Mouse (Mus musculus) hindbrain, embryonic 15.5 days (tissue): ENCODE data around the gene Traf6. TPM values are rescaled to one million over a fixed set of nuclear protein-coding genes. Genes with fewer than 3 reads are reported as not detected.
A peak's percentile ranks its signal among the peaks of the same experiment; 100 is the strongest.

ENCODE experiments used
- ATAC-seq: fragments of 200-750 bp; cut with Nextera tagmentation; 2 replicates; pipeline ENCODE4 v1.8.0; 2017; ENCODE audit warnings: low read depth, moderate number of reproducible peaks, moderate TSS enrichment; ENCODE audit not compliant: low FRiP score
- H3K27ac ChIP-seq: fragments of 300-500 bp; sonication (generic); replicated peaks from 2 replicates; pipeline ENCODE4 v1.5.1; 2015; ENCODE audit warnings: mild to moderate bottlenecking, inconsistent platforms
- H3K27me3 ChIP-seq: fragments of 300-500 bp; sonication (generic); 2 replicates; pipeline ENCODE4 v1.6.1; 2015; ENCODE audit warnings: control low read depth, inconsistent platforms
- H3K36me3 ChIP-seq: fragments of 300-500 bp; sonication (generic); 2 replicates; pipeline ENCODE4 v1.6.1; 2015; ENCODE audit warnings: control low read depth, inconsistent platforms
- H3K4me1 ChIP-seq: fragments of 300-500 bp; sonication (generic); replicated peaks from 2 replicates; pipeline ENCODE4 v1.6.1; 2015; ENCODE audit warnings: control low read depth, inconsistent platforms
- H3K4me2 ChIP-seq: fragments of 300-500 bp; sonication (generic); 2 replicates; pipeline ENCODE4 v1.6.1; 2015; ENCODE audit warnings: moderate library complexity, mild to moderate bottlenecking, inconsistent platforms
- H3K4me3 ChIP-seq: fragments of 300-500 bp; sonication (generic); 2 replicates; pipeline ENCODE4 v1.5.1; 2015; ENCODE audit warnings: mild to moderate bottlenecking, inconsistent platforms
- H3K9ac ChIP-seq: fragments of 300-500 bp; sonication (generic); 2 replicates; pipeline ENCODE4 v1.6.1; 2015; ENCODE audit warnings: inconsistent platforms
- H3K9me3 ChIP-seq: fragments of 300-500 bp; sonication (generic); 2 replicates; pipeline ENCODE4 v1.6.1; 2016; ENCODE audit warnings: control low read depth, inconsistent platforms
- WGBS: fragments of 180-500 bp; shearing (Covaris S2); methylation state at CpG from one replicate; pipeline ENCODE4 v1.1.7; 2015; 5-methylcytosine and 5-hydroxymethylcytosine counted together
- polyA plus RNA-seq: library from polyadenylated mRNA; unstranded; fragments of >200 nt; fragmentation: Nextera tagmentation; extraction: Ambion mirVana; gene quantifications from 2 replicates; pipeline ENCODE4 v1.2.1, GENCODE M21; 2015

The Traf6 gene
- polyA plus RNA-seq, 1 experiment from 2014 or later = 5.6 TPM

GRCm38 (mm10) chr2:101705941-101706485 lies 27.8 kb downstream of the Traf6 start:
- H3K9me3 ChIP-seq = no peaks in the 10 kb centered on the region

GRCm38 (mm10) chr2:101711608-101712007 lies 33.4 kb downstream of the Traf6 start:
- WGBS = 86% methylated on average over 3 of the region's 3 CpGs
- Histone ChIP-seq H3K4me2 (no peak overlapping the region), H3K9ac (no peak overlapping the region), H3K36me3 (no peaks in the 10 kb centered on the region), H3K27ac (no peak overlapping the region), H3K27me3 (no peaks in the 10 kb centered on the region), H3K4me3 (no peak overlapping the region), H3K4me1 (no peaks in the 10 kb centered on the region), H3K9me3 (no peaks in the 10 kb centered on the region)
- no peak for ATAC-seq

More at GRCm38 (mm10) chr2:101705941-101706485, 27.8 kb downstream of the Traf6 start:
- ATAC-seq = no peak
- Histone ChIP-seq H3K27me3 (no peaks in the 10 kb centered on the region), H3K4me1 (no peaks in the 10 kb centered on the region), H3K4me3 (no peak overlapping the region), H3K27ac (no peak overlapping the region), H3K36me3 (no peaks in the 10 kb centered on the region), H3K9ac (no peak overlapping the region), H3K4me2 (no peak overlapping the region)
- 54% methylated on average over 5 of the region's 5 CpGs for WGBS

GRCm38 (mm10) chr2:101715650-101716323 lies 37.6 kb downstream of the Traf6 start:
- no peaks in the 10 kb centered on the region for H3K36me3 ChIP-seq
- no peaks in the 10 kb centered on the region for H3K27me3 ChIP-seq
- H3K4me3 ChIP-seq = no peak overlapping the region
- no peak overlapping the region for H3K27ac ChIP-seq
- ATAC-seq = no peak
- no peaks in the 10 kb centered on the region for H3K9me3 ChIP-seq
- WGBS = 81% methylated on average over 8 of the region's 8 CpGs
- H3K4me1 ChIP-seq = no peaks in the 10 kb centered on the region
- no peak overlapping the region for H3K9ac ChIP-seq
- no peak overlapping the region for H3K4me2 ChIP-seq

GRCm38 (mm10) chr2:101717162-101717561 lies 38.9 kb downstream of the Traf6 start:
- Histone ChIP-seq H3K27ac (no peak overlapping the region), H3K36me3 (no peaks in the 10 kb centered on the region), H3K27me3 (no peaks in the 10 kb centered on the region), H3K4me1 (peaks cover 1% of the 10 kb centered on the region; the same call in 1 of the 2 replicates), H3K9ac (no peak overlapping the region), H3K4me3 (no peak overlapping the region), H3K9me3 (no peaks in the 10 kb centered on the region), H3K4me2 (no peak overlapping the region)
- no peak for ATAC-seq
- WGBS = 99% methylated on average over 13 of the region's 13 CpGs

GRCm38 (mm10) chr2:101721835-101722234 lies 43.6 kb downstream of the Traf6 start:
- no peaks in the 10 kb centered on the region for H3K27me3 ChIP-seq
- no peak for ATAC-seq
- no peak overlapping the region for H3K9ac ChIP-seq
- no peak overlapping the region for H3K4me3 ChIP-seq
- H3K27ac ChIP-seq = 0 out of 2 replicates have a peak overlapping the region, but pooled peaks have one; percentile 63
- 88% methylated on average over 4 of the region's 4 CpGs for WGBS
- no peak overlapping the region for H3K4me2 ChIP-seq
- peaks cover 17% of the 10 kb centered on the region for H3K4me1 ChIP-seq
- no peaks in the 10 kb centered on the region for H3K9me3 ChIP-seq
- H3K36me3 ChIP-seq = no peaks in the 10 kb centered on the region

- no peak overlapping the region for H3K9ac ChIP-seq
- WGBS = 27% methylated on average over 8 of the region's 8 CpGs
- H3K4me2 ChIP-seq = no peak overlapping the region
- H3K4me1 ChIP-seq = peaks cover 17% of the 10 kb centered on the region
- no peaks in the 10 kb centered on the region for H3K9me3 ChIP-seq
- H3K27ac ChIP-seq = peak overlapping the region; percentile 63
- H3K4me3 ChIP-seq = no peak overlapping the region
- H3K36me3 ChIP-seq = no peaks in the 10 kb centered on the region
- no peaks in the 10 kb centered on the region for H3K27me3 ChIP-seq
- peak; percentile 75 for ATAC-seq
Measured at GRCm38 (mm10) chr2:101722370-101723332, 44.4 kb downstream of the Traf6 start.

GRCm38 (mm10) chr2:101723333-101723881 lies 45.2 kb downstream of the Traf6 start:
- ATAC-seq = no peak
- Histone ChIP-seq H3K4me2 (no peak overlapping the region), H3K9me3 (no peaks in the 10 kb centered on the region), H3K27ac (no peak overlapping the region; the same call in 1 of the 2 replicates), H3K4me3 (no peak overlapping the region), H3K27me3 (no peaks in the 10 kb centered on the region), H3K36me3 (no peaks in the 10 kb centered on the region), H3K9ac (no peak overlapping the region), H3K4me1 (peaks cover 17% of the 10 kb centered on the region)
- 39% methylated on average over 10 of the region's 10 CpGs for WGBS

- no peak for ATAC-seq
- no peaks in the 10 kb centered on the region for H3K36me3 ChIP-seq
- H3K27me3 ChIP-seq = no peaks in the 10 kb centered on the region
- H3K4me1 ChIP-seq = peaks cover 15% of the 10 kb centered on the region
- H3K27ac ChIP-seq = no peak overlapping the region
- H3K9me3 ChIP-seq = no peaks in the 10 kb centered on the region
- H3K4me3 ChIP-seq = no peak overlapping the region
- no peak overlapping the region for H3K9ac ChIP-seq
- H3K4me2 ChIP-seq = no peak overlapping the region
Measured at GRCm38 (mm10) chr2:101727787-101728186, 49.6 kb downstream of the Traf6 start.

- WGBS = 53% methylated on average over 1 of the region's 1 CpGs
- no peak for ATAC-seq
Measured at GRCm38 (mm10) chr2:101729472-101729871, 51.2 kb downstream of the Traf6 start.

GRCm38 (mm10) chr2:101730972-101731371 lies 52.7 kb downstream of the Traf6 start:
- Histone ChIP-seq H3K9me3 (no peaks in the 10 kb centered on the region), H3K4me1 (peaks cover 4% of the 10 kb centered on the region), H3K4me3 (no peak overlapping the region), H3K36me3 (no peaks in the 10 kb centered on the region), H3K27ac (no peak overlapping the region), H3K27me3 (no peaks in the 10 kb centered on the region), H3K4me2 (no peak overlapping the region), H3K9ac (no peak overlapping the region)
- no peak for ATAC-seq

More at GRCm38 (mm10) chr2:101729472-101729871, 51.2 kb downstream of the Traf6 start:
- Histone ChIP-seq H3K4me3 (no peak overlapping the region), H3K4me2 (no peak overlapping the region), H3K4me1 (peaks cover 4% of the 10 kb centered on the region), H3K36me3 (no peaks in the 10 kb centered on the region), H3K9ac (no peak overlapping the region), H3K27me3 (no peaks in the 10 kb centered on the region), H3K9me3 (no peaks in the 10 kb centered on the region), H3K27ac (no peak overlapping the region)

- Histone ChIP-seq H3K4me3 (no peak overlapping the region), H3K9ac (no peak overlapping the region), H3K27me3 (no peaks in the 10 kb centered on the region), H3K27ac (no peak overlapping the region), H3K4me2 (no peak overlapping the region), H3K36me3 (no peaks in the 10 kb centered on the region), H3K4me1 (peaks cover 4% of the 10 kb centered on the region), H3K9me3 (no peaks in the 10 kb centered on the region)
- 95% methylated on average over 10 of the region's 10 CpGs for WGBS
- ATAC-seq = no peak
Measured at GRCm38 (mm10) chr2:101732777-101733210, 54.6 kb downstream of the Traf6 start.

GRCm38 (mm10) chr2:101733564-101733963 lies 55.3 kb downstream of the Traf6 start:
- Histone ChIP-seq H3K9ac (no peak overlapping the region), H3K9me3 (no peaks in the 10 kb centered on the region), H3K27ac (no peak overlapping the region), H3K27me3 (no peaks in the 10 kb centered on the region), H3K4me1 (peaks cover 4% of the 10 kb centered on the region), H3K4me3 (no peak overlapping the region), H3K4me2 (no peak overlapping the region), H3K36me3 (no peaks in the 10 kb centered on the region)
- ATAC-seq = no peak
- WGBS = 89% methylated on average over 3 of the region's 3 CpGs
